Mouse (Mus musculus): ENCODE results near the gene Fam133b. TPM values are rescaled to one million over a fixed set of nuclear protein-coding genes. Genes with fewer than 3 reads are reported as not detected.

Gene Fam133b
- polyA plus RNA-seq, 1 experiment from 2014 or later, result 32.5 TPM

Other genes with a start within 250 kb of the Fam133b start
- gene Cdk6, start 202.3 kb upstream of the Fam133b start, polyA plus RNA-seq (2015; fragmentation: Nextera tagmentation; extraction: Ambion mirVana), result 15.9 and 18.0 TPM in 2 replicates
- 4.1 and 4.3 TPM in 2 replicates for gene 1700109H08Rik, start 27.7 kb downstream of the Fam133b start, polyA plus RNA-seq (2015; fragmentation: Nextera tagmentation; extraction: Ambion mirVana)
- gene Pex1, start 52.2 kb downstream of the Fam133b start, polyA plus RNA-seq (2015; fragmentation: Nextera tagmentation; extraction: Ambion mirVana), result 23.7 and 28.7 TPM in 2 replicates
- 15.6 and 18.6 TPM in 2 replicates for gene Rbm48, start 52.8 kb downstream of the Fam133b start, polyA plus RNA-seq (2015; fragmentation: Nextera tagmentation; extraction: Ambion mirVana)
- not detected in 2 replicates for gene Tmbim7, start 107.3 kb downstream of the Fam133b start, polyA plus RNA-seq (2015; fragmentation: Nextera tagmentation; extraction: Ambion mirVana)
- 66.3 and 68.3 TPM in 2 replicates for gene Gatad1, start 113.4 kb downstream of the Fam133b start, polyA plus RNA-seq (2015; fragmentation: Nextera tagmentation; extraction: Ambion mirVana)